Mouse (Mus musculus) ES-E14 (cell line): ENCODE measurements around the gene Fam83g. TPM values are rescaled to one million over a fixed set of nuclear protein-coding genes. Genes with fewer than 3 reads are reported as not detected.
"Not testable (repeated sequence)": the region's sequence is repeated elsewhere in the genome, so short reads cannot be mapped to it uniquely, and the experiment has no call there.

ENCODE experiments used
- DNase-seq: peaks from one replicate; pipeline ENCODE4 v3.0.0-alpha.2; 2013; ENCODE audit warnings: low read depth, low spot score
- H3K27ac ChIP-seq: 2 replicates; pipeline ENCODE4 v1.5.1; 2012; ENCODE audit warnings: low read depth, mild to moderate bottlenecking, low read length, moderate library complexity, mixed read lengths; ENCODE audit not compliant: poor library complexity, insufficient read depth, severe bottlenecking
- H3K36me3 ChIP-seq: 2 replicates; pipeline ENCODE4 v1.6.1; 2012; ENCODE audit warnings: mild to moderate bottlenecking, low read length, moderate library complexity, mixed read lengths; ENCODE audit not compliant: control insufficient read depth, poor library complexity, insufficient read depth, severe bottlenecking
- H3K4me1 ChIP-seq, 2 experiments: fragments of 150-350 bp in 1 of 2; sonication (generic) in 1 of 2; 2 replicates each; pipeline ENCODE4 v1.6.1; 2012; ENCODE audit warnings: low read length in 2 of 2, mild to moderate bottlenecking in 1 of 2, mixed read lengths in 1 of 2; ENCODE audit not compliant: control insufficient read depth in 2 of 2, insufficient read depth in 2 of 2, poor library complexity in 1 of 2
- H3K4me3 ChIP-seq, 2 experiments: fragments of 150-350 bp in 1 of 2; sonication (generic) in 1 of 2; 2 replicates each; pipeline ENCODE4 v1.5.1; 2012; ENCODE audit warnings: low read length in 2 of 2, low read depth in 1 of 2, mild to moderate bottlenecking in 1 of 2, mixed read lengths in 1 of 2; ENCODE audit not compliant: insufficient read depth in 1 of 2, poor library complexity in 1 of 2, severe bottlenecking in 1 of 2
- H3K9ac ChIP-seq: 2 replicates; pipeline ENCODE4 v1.6.1; 2012; ENCODE audit warnings: low read depth, mild to moderate bottlenecking, low read length, mixed read lengths; ENCODE audit not compliant: poor library complexity, insufficient read depth, severe bottlenecking
- H3K9me3 ChIP-seq: fragments of 150-350 bp; sonication (generic); 2 replicates; pipeline ENCODE4 v1.6.1; 2012; ENCODE audit warnings: low read depth, mild to moderate bottlenecking, low read length; ENCODE audit not compliant: control insufficient read depth, insufficient read depth
- CHD2 ChIP-seq: IDR thresholded peaks from 2 replicates; pipeline ENCODE4 v1.6.1; 2014; ENCODE audit warnings: mild to moderate bottlenecking, low read depth, low read length, inconsistent platforms
- HCFC1 ChIP-seq: IDR thresholded peaks from 2 replicates; pipeline ENCODE4 v1.6.1; 2012; ENCODE audit warnings: low read length, inconsistent platforms, borderline replicate concordance; ENCODE audit not compliant: insufficient read depth
- MAFK ChIP-seq: IDR thresholded peaks from 2 replicates; pipeline ENCODE4 v1.6.1; 2014; ENCODE audit warnings: mild to moderate bottlenecking, low read depth, low read length, inconsistent platforms; ENCODE audit not compliant: insufficient read depth
- ZC3H11A ChIP-seq: IDR thresholded peaks from 2 replicates; pipeline ENCODE4 v1.6.1; 2012; ENCODE audit warnings: low read depth, mild to moderate bottlenecking, inconsistent platforms, low read length, borderline replicate concordance
- ZNF384 ChIP-seq: IDR thresholded peaks from 2 replicates; pipeline ENCODE4 v1.6.1; 2012; ENCODE audit warnings: low read depth, low read length, inconsistent platforms
- in situ Hi-C, 2 experiments: fragments of 600-800 bp; cut with MboI; formaldehyde crosslinking; loops; one replicate each; pipeline ENCODE4 v1.15.1; 2025; ENCODE audit warnings: low sequenced_read_pairs in 2 of 2, inconsistent platforms in 1 of 2; ENCODE audit not compliant: unreplicated experiment in 2 of 2
- total RNA-seq: library from RNA; depleted of rRNA; stranded (reverse); fragments of 300-350 nt; gene quantifications from 2 replicates; pipeline ENCODE4 v1.2.3, GENCODE M21; 2012

Fam83g gene
- total RNA-seq, 1 experiment: 9.4 TPM

DNA sequence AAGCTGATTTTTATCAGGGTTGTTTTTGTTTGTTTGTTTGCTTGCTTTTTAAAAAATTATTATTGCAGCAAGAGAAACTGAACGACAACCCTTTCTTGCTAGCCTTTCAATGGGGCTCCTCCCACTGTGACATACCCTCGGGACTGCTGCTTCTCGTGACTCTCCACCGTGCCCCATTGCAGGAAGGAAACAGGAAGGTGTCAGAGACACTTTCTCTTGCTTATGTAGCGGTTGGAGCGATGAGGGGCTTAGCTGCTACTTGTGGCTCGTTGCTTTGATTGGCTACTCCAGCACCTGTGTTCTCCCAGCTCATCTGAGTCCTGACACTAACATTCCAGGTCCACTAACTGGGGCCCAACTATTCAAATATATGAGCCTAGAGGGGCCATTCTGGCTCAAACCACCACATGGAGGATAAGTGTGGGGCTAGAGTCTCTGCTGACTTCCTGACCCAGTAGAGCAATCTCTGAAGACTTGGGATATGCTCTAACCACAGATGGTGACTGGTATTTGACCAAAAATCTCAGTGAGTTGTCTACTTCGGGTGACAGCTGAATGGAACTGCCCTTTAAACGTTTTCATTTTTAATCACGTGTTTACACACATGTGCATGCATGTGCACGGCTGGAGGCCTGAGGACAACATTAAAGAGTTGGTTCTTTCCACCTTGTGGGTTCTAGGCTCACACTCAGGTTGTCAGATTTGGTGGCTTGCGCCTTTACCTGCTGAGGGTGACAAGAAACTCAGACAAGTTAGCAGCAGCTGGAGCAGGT, 44.9 kb upstream of the Fam83g start:
- H3K4me3 ChIP-seq: no peak overlapping the region
- H3K27ac ChIP-seq: no peak overlapping the region
- no peak for TF ChIP-seq ZC3H11A
- no peak for TF ChIP-seq CHD2
- no peak for TF ChIP-seq HCFC1
- TF ChIP-seq ZNF384: no peak
- TF ChIP-seq MAFK: no peak
- H3K36me3 ChIP-seq: no peaks in the 10 kb centered on the region
- H3K4me1 ChIP-seq: no peaks in the 10 kb centered on the region
- no peak for DNase-seq
- H3K9me3 ChIP-seq: no peaks in the 10 kb centered on the region
- in situ Hi-C loops: no loop called here
- no peak overlapping the region for H3K9ac ChIP-seq

DNA sequence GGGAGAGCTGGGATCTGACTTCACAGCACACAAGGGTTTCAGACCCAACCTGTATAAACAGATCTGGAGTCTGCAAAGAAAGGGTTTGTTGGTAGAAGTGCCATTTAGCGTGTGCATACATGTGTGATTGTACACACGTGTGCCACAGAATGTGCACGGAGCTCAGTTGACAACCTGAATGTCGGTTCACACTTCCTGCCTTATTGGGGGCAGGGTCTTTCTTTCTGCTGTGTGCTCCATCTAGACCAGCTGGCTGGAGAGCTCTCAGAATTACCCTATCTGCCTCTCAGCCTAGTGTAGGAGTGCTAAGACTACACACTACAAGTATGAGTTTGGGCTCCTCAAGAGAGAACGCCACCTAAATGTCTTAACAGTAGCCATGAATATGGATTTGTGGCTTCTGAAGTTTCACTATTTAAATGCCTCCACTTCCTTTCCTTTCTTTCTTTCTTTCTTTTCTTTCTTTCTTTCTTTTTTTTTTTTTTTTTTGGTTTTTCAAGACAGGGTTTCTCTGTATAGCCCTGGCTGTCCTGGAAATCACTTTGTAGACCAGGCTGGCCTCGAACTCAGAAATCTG, 44.2 kb upstream of the Fam83g start:
- Histone ChIP-seq H3K9me3 (no peaks in the 10 kb centered on the region), H3K4me3 (no peak overlapping the region), H3K36me3 (no peaks in the 10 kb centered on the region), H3K9ac (no peak overlapping the region), H3K27ac (no peak overlapping the region), H3K4me1 (no peaks in the 10 kb centered on the region)
- in situ Hi-C loops: no loop called here
- TF ChIP-seq ZC3H11A (no peak), CHD2 (no peak), HCFC1 (no peak), MAFK (no peak), ZNF384 (no peak)
- DNase-seq: no peak

DNA sequence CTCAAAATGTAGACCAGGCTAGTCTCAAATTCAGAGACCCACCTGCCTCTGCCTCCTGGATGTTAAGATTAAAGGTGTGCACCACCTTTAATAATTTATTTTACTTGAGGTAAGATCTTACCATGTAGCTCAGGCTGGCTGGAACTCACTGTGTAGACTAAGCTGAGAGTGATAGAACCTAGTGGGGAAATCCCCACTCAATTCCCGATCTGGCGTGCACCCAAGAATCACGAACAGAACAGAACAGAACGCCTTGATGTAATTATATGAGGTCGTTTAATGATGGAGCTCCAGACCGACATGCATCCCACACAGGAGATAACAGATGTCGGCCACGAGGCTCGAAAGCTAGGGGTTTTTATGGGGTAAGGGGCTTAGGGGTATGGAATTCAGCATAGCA, 43.3 kb upstream of the Fam83g start:
- in situ Hi-C loops, DNase-seq, H3K27ac ChIP-seq, H3K9me3 ChIP-seq, H3K36me3 ChIP-seq, H3K4me3 ChIP-seq, H3K9ac ChIP-seq, H3K4me1 ChIP-seq: not testable (repeated sequence)

- Histone ChIP-seq H3K9me3 (no peaks in the 10 kb centered on the region), H3K36me3 (no peaks in the 10 kb centered on the region), H3K4me1 (no peaks in the 10 kb centered on the region), H3K4me3 (no peak overlapping the region), H3K9ac (no peak overlapping the region), H3K27ac (no peak overlapping the region)
- TF ChIP-seq MAFK: no peak
- TF ChIP-seq HCFC1: no peak
- no peak for TF ChIP-seq ZC3H11A
- in situ Hi-C loops: no loop called here
- no peak for DNase-seq
These were observed 41.8 kb upstream of the Fam83g start for GRCm38 (mm10) chr11:61642106-61642505.
